Mouse (Mus musculus) C2C12 (cell line): ENCODE data around the gene Aox3. TPM values are rescaled to one million over a fixed set of nuclear protein-coding genes. Genes with fewer than 3 reads are reported as not detected.
A peak's percentile ranks its signal among the peaks of the same experiment; 100 is the strongest.

Source experiments
- H3K27me3 ChIP-seq: one replicate; pipeline ENCODE4 v1.6.1; 2011; ENCODE audit not compliant: control insufficient read depth, insufficient read depth, insufficient read length
- H3K36me3 ChIP-seq: one replicate; pipeline ENCODE4 v1.6.1; 2011; ENCODE audit not compliant: control insufficient read depth, insufficient read depth
- H3K4me3 ChIP-seq: one replicate; pipeline ENCODE4 v1.5.1; 2011; ENCODE audit warnings: mild to moderate bottlenecking, control low read depth; ENCODE audit not compliant: poor library complexity, insufficient read depth, severe bottlenecking
- H3K79me2 ChIP-seq: one replicate; pipeline ENCODE4 v1.6.1; 2011; ENCODE audit not compliant: control insufficient read depth, insufficient read depth
- H3K79me3 ChIP-seq: one replicate; pipeline ENCODE4 v1.6.1; 2011; ENCODE audit warnings: low read depth, control low read depth
- H3ac ChIP-seq: one replicate; pipeline ENCODE3; 2011; ENCODE audit warnings: low read depth; ENCODE audit not compliant: control insufficient read depth, insufficient read length
- CEBPB ChIP-seq: IDR thresholded peaks from one replicate; pipeline ENCODE4 v1.6.1; 2011; ENCODE audit warnings: low read depth, mild to moderate bottlenecking, control low read depth, moderate library complexity
- CTCF ChIP-seq: IDR thresholded peaks from one replicate; pipeline ENCODE4 v1.5.1; 2011; ENCODE audit not compliant: control insufficient read depth, insufficient read depth, insufficient read length
- FOSL1 ChIP-seq: IDR thresholded peaks from one replicate; pipeline ENCODE4 v1.8.0; 2011; ENCODE audit warnings: mild to moderate bottlenecking, low read length; ENCODE audit not compliant: poor library complexity, insufficient read depth, severe bottlenecking
- MAX ChIP-seq: IDR thresholded peaks from one replicate; pipeline ENCODE4 v1.6.1; 2011; ENCODE audit warnings: mild to moderate bottlenecking, control low read depth
- MYOD1 ChIP-seq: IDR thresholded peaks from one replicate; pipeline ENCODE4 v1.6.1; 2011; ENCODE audit warnings: low read depth; ENCODE audit not compliant: control insufficient read depth, insufficient read length
- MYOG ChIP-seq: IDR thresholded peaks from one replicate; pipeline ENCODE4 v1.6.1; 2011; ENCODE audit not compliant: control insufficient read depth, insufficient read length; ENCODE audit errors: extremely low read depth
- USF1 ChIP-seq: IDR thresholded peaks from one replicate; pipeline ENCODE4 v1.6.1; 2011; ENCODE audit warnings: low read depth, mild to moderate bottlenecking, control low read depth, moderate library complexity
- polyA plus RNA-seq: library from polyadenylated mRNA; unstranded; fragments of >200 nt; fragmentation: generic; extraction: Trizol; gene quantifications from one replicate; pipeline ENCODE4 v1.2.1, GENCODE M21; 2012; ENCODE audit warnings: missing spikeins

The Aox3 gene
- polyA plus RNA-seq, 1 experiment, result 0.01 TPM

- no peaks in the 10 kb centered on the region for H3K79me3 ChIP-seq
- peaks cover 4% of the 10 kb centered on the region for H3K27me3 ChIP-seq
- H3K36me3 ChIP-seq, result no peaks in the 10 kb centered on the region
- H3ac ChIP-seq, result no peak overlapping the region
- TF ChIP-seq USF1 (no peak), CTCF (peak; percentile 17)
- no peaks in the 10 kb centered on the region for H3K79me2 ChIP-seq
- H3K4me3 ChIP-seq, result no peak overlapping the region
These were observed 43.8 kb downstream of the Aox3 start for GRCm38 (mm10) chr1:58156747-58157146.

GRCm38 (mm10) chr1:58169893-58170292 is 57.0 kb downstream of the Aox3 start:
- Histone ChIP-seq H3K36me3 (no peaks in the 10 kb centered on the region), H3K4me3 (no peak overlapping the region), H3K79me3 (no peaks in the 10 kb centered on the region), H3ac (no peak overlapping the region), H3K27me3 (peaks cover 23% of the 10 kb centered on the region), H3K79me2 (no peaks in the 10 kb centered on the region)
- no peak for TF ChIP-seq MAX
- TF ChIP-seq CTCF, result no peak
- TF ChIP-seq USF1, result no peak
- TF ChIP-seq CEBPB, result no peak
- TF ChIP-seq FOSL1, result no peak
- TF ChIP-seq MYOD1, result no peak
- TF ChIP-seq MYOG, result no peak

- TF ChIP-seq CTCF (no peak), MYOG (no peak), CEBPB (no peak), USF1 (no peak), MAX (no peak), MYOD1 (no peak)
- no peaks in the 10 kb centered on the region for H3K79me2 ChIP-seq
- H3K36me3 ChIP-seq, result no peaks in the 10 kb centered on the region
- no peaks in the 10 kb centered on the region for H3K79me3 ChIP-seq
- no peak overlapping the region for H3ac ChIP-seq
- H3K27me3 ChIP-seq, result peaks cover 12% of the 10 kb centered on the region
- no peak overlapping the region for H3K4me3 ChIP-seq
These were observed 75.7 kb downstream of the Aox3 start for GRCm38 (mm10) chr1:58188514-58189175.

- Histone ChIP-seq H3K27me3 (peaks cover 14% of the 10 kb centered on the region), H3K79me2 (no peaks in the 10 kb centered on the region), H3K4me3 (no peak overlapping the region), H3K79me3 (no peaks in the 10 kb centered on the region), H3K36me3 (no peaks in the 10 kb centered on the region), H3ac (no peak overlapping the region)
- no peak for TF ChIP-seq CTCF
- no peak for TF ChIP-seq MAX
- TF ChIP-seq CEBPB, result no peak
- TF ChIP-seq FOSL1, result no peak
- no peak for TF ChIP-seq MYOG
- no peak for TF ChIP-seq MYOD1
- no peak for TF ChIP-seq USF1
These were observed 81.4 kb downstream of the Aox3 start for GRCm38 (mm10) chr1:58194317-58194716.

GRCm38 (mm10) chr1:58194988-58195387 is 82.1 kb downstream of the Aox3 start:
- Histone ChIP-seq H3K79me2 (no peaks in the 10 kb centered on the region), H3K27me3 (peaks cover 9% of the 10 kb centered on the region), H3K36me3 (no peaks in the 10 kb centered on the region), H3ac (no peak overlapping the region), H3K79me3 (no peaks in the 10 kb centered on the region), H3K4me3 (no peak overlapping the region)
- TF ChIP-seq MYOG (no peak), USF1 (no peak), CTCF (no peak), MYOD1 (no peak), FOSL1 (no peak), CEBPB (no peak), MAX (no peak)

GRCm38 (mm10) chr1:58195541-58195940 is 82.6 kb downstream of the Aox3 start:
- Histone ChIP-seq H3K79me2 (no peaks in the 10 kb centered on the region), H3K79me3 (no peaks in the 10 kb centered on the region), H3K36me3 (no peaks in the 10 kb centered on the region), H3ac (no peak overlapping the region), H3K27me3 (peaks cover 8% of the 10 kb centered on the region), H3K4me3 (no peak overlapping the region)
- TF ChIP-seq MYOD1, result no peak
- TF ChIP-seq CEBPB, result no peak
- no peak for TF ChIP-seq FOSL1
- no peak for TF ChIP-seq MYOG
- no peak for TF ChIP-seq USF1
- TF ChIP-seq MAX, result no peak
- TF ChIP-seq CTCF, result no peak
